Mouse (Mus musculus) forebrain, embryonic 16.5 days (tissue): ENCODE results near the gene Slc9a3r1. TPM values are rescaled to one million over a fixed set of nuclear protein-coding genes. Genes with fewer than 3 reads are reported as not detected.

Experiments
- ATAC-seq: fragments of 200-750 bp; cut with Nextera tagmentation; 2 replicates; pipeline ENCODE4 v1.8.0; 2017; ENCODE audit warnings: mild to moderate bottlenecking, moderate library complexity
- H3K27ac ChIP-seq: fragments of 300-500 bp; sonication (generic); 2 replicates; pipeline ENCODE4 v1.5.1; 2014; ENCODE audit warnings: low read length, control low read depth
- H3K27me3 ChIP-seq: fragments of 300-500 bp; sonication (generic); replicated peaks from 2 replicates; pipeline ENCODE4 v1.6.1; 2014; ENCODE audit warnings: low read length; ENCODE audit not compliant: control insufficient read depth, insufficient read depth
- H3K36me3 ChIP-seq: fragments of 300-500 bp; sonication (generic); 2 replicates; pipeline ENCODE4 v1.6.1; 2014; ENCODE audit not compliant: control insufficient read depth, insufficient read depth
- H3K4me1 ChIP-seq: fragments of 300-500 bp; sonication (generic); replicated peaks from 2 replicates; pipeline ENCODE4 v1.6.1; 2014; ENCODE audit warnings: low read length; ENCODE audit not compliant: control insufficient read depth, insufficient read depth
- H3K4me2 ChIP-seq: fragments of 300-500 bp; sonication (generic); 2 replicates; pipeline ENCODE4 v1.6.1; 2014; ENCODE audit warnings: mild to moderate bottlenecking, low read length, control low read depth
- H3K4me3 ChIP-seq: fragments of 300-500 bp; sonication (generic); replicated peaks from 2 replicates; pipeline ENCODE4 v1.5.1; 2014; ENCODE audit warnings: mild to moderate bottlenecking, low read length, control low read depth
- H3K9ac ChIP-seq: fragments of 300-500 bp; sonication (generic); replicated peaks from 2 replicates; pipeline ENCODE4 v1.6.1; 2014; ENCODE audit warnings: low read depth, low read length, control low read depth
- H3K9me3 ChIP-seq: fragments of 300-500 bp; sonication (generic); 2 replicates; pipeline ENCODE4 v1.6.1; 2016; ENCODE audit warnings: low read length; ENCODE audit not compliant: control insufficient read depth
- WGBS: fragments of 180-500 bp; shearing (Covaris S2); extraction: QIAGEN DNeasy Blood & Tissue Kit; methylation state at CpG from one replicate; pipeline ENCODE4 v1.1.7; 2014; 5-methylcytosine and 5-hydroxymethylcytosine counted together
- polyA plus RNA-seq: library from polyadenylated mRNA; unstranded; fragments of >200 nt; fragmentation: Nextera tagmentation; extraction: Ambion mirVana; gene quantifications from 2 replicates; pipeline ENCODE4 v1.2.1, GENCODE M21; 2015

Slc9a3r1 gene
- polyA plus RNA-seq: 49.9 and 57.3 TPM in 2 replicates

DNA sequence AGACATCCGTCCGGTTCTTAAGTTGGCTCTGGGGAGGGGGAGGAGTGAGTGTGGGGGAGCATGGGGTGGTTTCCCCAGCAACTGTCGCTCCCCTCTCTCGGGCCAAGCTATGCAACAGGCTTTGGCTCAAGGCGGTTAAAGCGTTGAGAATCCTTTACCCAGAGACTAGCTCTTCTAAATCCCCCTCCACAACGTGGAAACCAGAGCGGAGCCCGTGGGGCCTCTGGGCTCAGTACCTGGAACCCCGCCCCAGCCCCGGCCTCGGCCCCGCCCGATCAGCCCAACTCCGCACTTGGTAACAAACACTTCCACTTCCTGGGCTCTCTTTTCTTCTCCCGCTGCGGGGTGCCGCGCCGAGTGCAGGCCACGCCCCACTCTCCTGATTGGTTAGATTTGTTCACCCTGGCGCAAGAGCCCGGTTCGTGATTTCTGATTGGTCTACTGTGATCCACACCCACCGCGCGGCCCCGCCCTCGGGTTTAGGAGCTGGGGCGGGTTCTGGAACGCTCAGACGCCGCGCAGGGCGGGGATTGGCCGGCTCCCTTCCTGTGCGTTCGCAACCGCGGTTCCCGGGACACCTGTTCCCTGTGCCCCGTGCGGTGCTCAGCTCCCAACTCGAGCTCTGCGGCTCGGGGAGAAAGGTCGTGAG is at the start of gene Slc9a3r1:
Gene Slc9a3r1, plus strand, starts transcription at position 510 of the 649 bp plus-strand sequence.
- peak within 1 kb of the TSS; percentile 62 for H3K4me2 ChIP-seq
- peak within 1 kb of the TSS; percentile 55 for H3K4me3 ChIP-seq
- under 1% methylated on average over 47 of the region's 47 CpGs for WGBS
- H3K36me3 ChIP-seq: no peaks in the 10 kb centered on the region
- H3K4me1 ChIP-seq: peaks cover 19% of the 10 kb centered on the region
- peaks cover 12% of the 10 kb centered on the region; the same call in 1 of the 2 replicates for H3K27me3 ChIP-seq
- H3K27ac ChIP-seq: peak within 1 kb of the TSS; percentile 64; the same call in 1 of the 2 replicates
- peak; percentile 97 for ATAC-seq
- H3K9ac ChIP-seq: peak within 1 kb of the TSS; percentile 57
- no peaks in the 10 kb centered on the region for H3K9me3 ChIP-seq

DNA sequence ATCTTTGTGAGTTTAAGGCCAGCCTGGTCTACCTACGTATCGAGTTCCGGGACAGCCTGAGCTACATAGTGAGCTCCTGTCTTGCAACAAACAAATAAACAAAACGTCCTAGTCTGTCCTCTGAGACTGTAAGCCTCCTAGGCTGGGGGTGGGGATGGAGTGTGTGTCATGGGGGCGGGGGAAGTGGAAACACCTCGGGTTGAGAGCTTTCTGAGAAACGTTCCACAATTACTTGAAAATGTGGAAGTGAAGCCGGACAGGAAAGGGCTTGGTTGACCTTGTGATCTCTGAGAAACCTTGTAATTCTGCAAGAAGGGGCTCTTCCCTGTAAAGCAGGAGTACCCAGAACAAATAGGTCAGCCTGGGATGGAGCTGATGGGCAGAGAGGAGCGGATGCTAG is 43.7 kb upstream of the Slc9a3r1 start:
- H3K36me3 ChIP-seq: no peaks in the 10 kb centered on the region

DNA sequence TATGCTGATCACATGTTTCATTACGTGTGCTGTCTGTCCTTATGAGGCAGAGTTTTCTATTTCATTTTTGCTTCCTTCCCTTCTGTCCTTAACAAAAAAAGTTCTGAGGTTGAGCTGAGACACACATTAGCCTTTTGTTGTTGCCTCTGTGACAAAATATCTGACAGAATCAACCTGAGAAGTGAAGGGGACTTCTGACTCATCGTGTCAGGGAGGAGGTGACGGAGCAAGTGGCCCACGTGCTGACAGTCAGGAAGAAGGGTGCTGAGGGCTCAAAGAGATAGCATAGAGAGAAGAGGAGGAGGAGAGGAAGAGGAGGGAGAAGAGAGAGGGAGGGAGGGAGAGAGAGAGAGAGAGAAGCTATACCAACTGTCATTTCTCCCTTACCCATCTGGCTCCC is 34.7 kb upstream of the Slc9a3r1 start:
- WGBS: 90% methylated on average over 4 of the region's 4 CpGs
- no peak for ATAC-seq
- Histone ChIP-seq H3K9ac (no peak overlapping the region), H3K36me3 (no peaks in the 10 kb centered on the region), H3K4me2 (no peak overlapping the region), H3K27me3 (no peaks in the 10 kb centered on the region), H3K4me3 (no peak overlapping the region), H3K4me1 (no peaks in the 10 kb centered on the region), H3K9me3 (no peaks in the 10 kb centered on the region), H3K27ac (no peak overlapping the region)

More for the DNA sequence above, 43.7 kb upstream of the Slc9a3r1 start:
- Histone ChIP-seq H3K9me3 (no peaks in the 10 kb centered on the region), H3K4me2 (no peak overlapping the region), H3K4me3 (no peak overlapping the region), H3K27me3 (no peaks in the 10 kb centered on the region), H3K4me1 (no peaks in the 10 kb centered on the region), H3K9ac (no peak overlapping the region), H3K27ac (no peak overlapping the region)
- 81% methylated on average over 9 of the region's 9 CpGs for WGBS
- ATAC-seq: no peak

DNA sequence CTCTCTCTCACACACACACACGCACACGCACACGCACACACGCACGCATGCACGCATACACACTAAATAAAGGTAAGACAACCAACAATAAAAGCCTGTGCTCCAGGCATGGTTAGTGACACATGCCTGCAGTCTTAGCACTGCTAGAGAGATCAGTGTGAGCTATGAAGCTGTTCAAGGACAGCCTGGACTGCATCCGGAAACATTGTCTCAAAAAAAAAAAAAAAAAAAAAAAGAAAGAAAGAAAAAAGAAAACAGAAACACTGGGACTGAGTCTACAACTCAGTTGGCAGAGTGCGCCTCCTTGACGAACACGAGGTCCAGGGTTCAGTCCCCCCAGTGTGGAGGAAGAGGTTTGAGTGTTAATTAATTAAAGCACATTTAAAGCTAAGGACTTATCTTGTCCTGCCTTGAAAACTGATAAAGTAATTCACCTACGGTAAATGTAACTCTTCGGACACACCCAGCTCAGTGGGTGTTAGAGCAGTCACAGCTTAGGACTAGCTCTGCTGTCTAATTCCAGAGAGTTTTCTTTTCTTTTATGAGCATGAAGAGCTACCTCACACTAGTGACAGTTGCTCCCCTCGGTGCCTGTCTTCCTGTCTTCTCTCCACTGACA is 33.5 kb upstream of the Slc9a3r1 start:
- Histone ChIP-seq H3K9me3 (no peaks in the 10 kb centered on the region), H3K9ac (no peak overlapping the region), H3K36me3 (no peaks in the 10 kb centered on the region), H3K27me3 (no peaks in the 10 kb centered on the region), H3K4me3 (no peak overlapping the region), H3K27ac (no peak overlapping the region), H3K4me2 (no peak overlapping the region), H3K4me1 (no peaks in the 10 kb centered on the region)
- no peak for ATAC-seq
- 89% methylated on average over 13 of the region's 13 CpGs for WGBS

DNA sequence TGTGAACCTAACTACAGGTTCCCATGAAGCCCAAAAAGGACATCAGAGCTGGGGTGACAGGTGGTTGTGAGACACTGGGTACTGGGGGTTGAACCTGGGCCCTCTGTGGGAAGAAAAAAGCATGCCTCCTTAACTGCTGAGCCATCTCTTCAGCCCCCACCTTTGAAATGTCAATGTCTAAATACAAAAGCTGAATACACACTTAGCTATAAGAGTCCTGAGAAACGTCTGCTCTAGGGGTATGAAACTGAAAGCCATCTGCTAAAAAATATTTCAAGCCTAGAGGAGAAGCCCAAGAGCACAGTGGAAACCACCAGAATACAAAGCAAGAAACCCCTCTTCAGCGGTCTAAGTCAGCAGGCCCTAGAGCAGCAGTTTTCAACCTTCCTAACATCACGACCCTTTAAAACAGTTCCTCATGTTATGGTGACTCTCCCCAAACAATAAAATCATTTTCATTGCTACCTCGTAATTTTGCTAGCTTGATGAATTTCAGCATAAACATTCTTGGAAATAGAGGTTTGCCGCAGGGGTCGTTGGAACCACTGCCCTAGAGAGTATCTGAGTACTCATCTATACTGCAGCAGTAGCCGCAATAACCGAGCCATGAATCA is 31.3 kb upstream of the Slc9a3r1 start:
- ATAC-seq: no peak
- H3K36me3 ChIP-seq: no peaks in the 10 kb centered on the region
- H3K27me3 ChIP-seq: no peaks in the 10 kb centered on the region
- no peaks in the 10 kb centered on the region for H3K9me3 ChIP-seq
- 86% methylated on average over 8 of the region's 8 CpGs for WGBS
- H3K4me2 ChIP-seq: no peak overlapping the region
- no peak overlapping the region for H3K27ac ChIP-seq
- H3K9ac ChIP-seq: no peak overlapping the region
- no peaks in the 10 kb centered on the region for H3K4me1 ChIP-seq
- no peak overlapping the region for H3K4me3 ChIP-seq

DNA sequence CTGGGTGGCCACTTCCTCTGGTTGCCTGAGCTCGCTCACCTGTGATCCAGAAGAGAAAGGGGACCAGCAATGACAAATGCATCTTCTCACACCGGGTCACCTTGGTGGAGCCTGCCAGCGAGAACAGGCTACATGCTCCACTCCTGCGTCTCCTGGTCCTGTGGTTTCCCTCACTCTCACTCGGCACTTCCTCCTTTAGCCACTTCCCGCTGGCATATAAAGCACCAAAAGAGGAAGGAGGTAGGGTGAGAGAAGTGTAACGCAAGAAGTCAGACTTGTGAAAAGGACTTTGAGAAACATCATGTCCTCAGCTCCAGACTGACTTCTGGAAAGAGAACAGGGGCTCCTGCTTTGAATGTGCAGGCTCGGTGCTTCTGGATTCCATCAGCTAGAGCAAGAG is 29.3 kb upstream of the Slc9a3r1 start, which contains the start of gene Cd300lf:
Gene Cd300lf, minus strand, starts transcription at position 193 of the 400 bp plus-strand sequence.
- 85% methylated on average over 8 of the region's 8 CpGs for WGBS
- Histone ChIP-seq H3K27me3 (no peaks in the 10 kb centered on the region), H3K4me2 (no peak within 1 kb of the TSS), H3K4me1 (no peaks in the 10 kb centered on the region), H3K9me3 (no peaks in the 10 kb centered on the region), H3K27ac (no peak within 1 kb of the TSS), H3K4me3 (no peak within 1 kb of the TSS), H3K36me3 (no peaks in the 10 kb centered on the region), H3K9ac (no peak within 1 kb of the TSS)
- ATAC-seq: no peak

DNA sequence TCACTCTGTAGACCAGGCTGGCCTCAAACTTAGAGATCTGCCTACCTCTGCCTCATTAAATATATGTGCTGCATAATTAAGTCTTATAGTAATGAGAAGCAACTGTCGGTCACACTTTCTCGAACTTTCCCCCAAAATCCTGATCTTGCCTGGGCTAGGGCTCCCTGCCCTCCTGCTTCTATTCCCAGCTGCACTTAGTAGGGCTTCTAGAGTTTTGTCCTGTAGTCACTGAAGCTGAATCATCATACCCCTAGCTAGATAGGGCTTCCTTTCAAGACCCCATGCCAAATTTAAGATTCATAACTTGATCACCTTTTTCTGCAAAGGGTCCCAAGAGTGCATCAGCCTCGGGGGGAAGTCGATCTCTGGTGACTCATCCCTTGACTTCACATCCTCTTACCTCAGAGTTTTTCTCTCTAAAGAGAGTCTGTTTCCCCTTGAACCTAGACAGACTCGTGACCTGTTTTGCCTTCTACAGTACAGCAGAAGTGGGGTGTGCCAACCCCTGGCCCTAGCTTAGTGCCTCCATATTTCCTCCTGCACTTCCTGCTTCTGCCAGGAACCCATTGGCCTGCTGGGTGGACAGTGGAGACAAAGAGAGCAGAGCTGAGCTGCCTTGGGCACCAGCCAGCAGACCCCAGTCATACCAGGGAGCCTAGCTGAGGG is 24.4 kb upstream of the Slc9a3r1 start:
- Histone ChIP-seq H3K9ac (no peak overlapping the region), H3K9me3 (no peaks in the 10 kb centered on the region), H3K27ac (no peak overlapping the region), H3K4me3 (no peak overlapping the region), H3K4me1 (no peaks in the 10 kb centered on the region), H3K4me2 (no peak overlapping the region), H3K27me3 (no peaks in the 10 kb centered on the region), H3K36me3 (no peaks in the 10 kb centered on the region)
- WGBS: 83% methylated on average over 5 of the region's 5 CpGs
- ATAC-seq: no peak

DNA sequence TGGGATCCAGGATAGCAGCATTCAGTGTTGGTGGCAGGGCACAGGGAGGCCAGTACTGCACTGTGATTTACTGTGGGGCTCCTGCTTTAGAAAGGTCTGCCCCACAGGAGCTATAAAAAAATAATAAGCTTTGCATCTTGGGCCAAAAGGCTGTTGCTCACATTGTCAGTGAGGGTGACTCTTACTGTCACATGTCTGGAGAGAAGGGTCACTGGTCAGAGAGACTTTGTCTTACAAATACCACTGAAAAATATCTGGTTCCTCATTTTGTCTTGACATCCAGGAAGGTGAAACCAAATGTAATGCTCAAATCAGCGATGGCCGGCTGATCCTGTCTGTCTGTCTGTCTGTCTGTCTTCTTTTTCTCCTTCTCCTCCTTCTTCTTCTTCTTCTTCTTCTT is 21.2 kb upstream of the Slc9a3r1 start:
- Histone ChIP-seq H3K4me2 (no peak overlapping the region), H3K4me1 (no peaks in the 10 kb centered on the region), H3K4me3 (no peak overlapping the region), H3K9me3 (no peaks in the 10 kb centered on the region), H3K9ac (no peak overlapping the region), H3K27me3 (no peaks in the 10 kb centered on the region), H3K27ac (no peak overlapping the region), H3K36me3 (no peaks in the 10 kb centered on the region)
- ATAC-seq: no peak
- 85% methylated on average over 2 of the region's 2 CpGs for WGBS

DNA sequence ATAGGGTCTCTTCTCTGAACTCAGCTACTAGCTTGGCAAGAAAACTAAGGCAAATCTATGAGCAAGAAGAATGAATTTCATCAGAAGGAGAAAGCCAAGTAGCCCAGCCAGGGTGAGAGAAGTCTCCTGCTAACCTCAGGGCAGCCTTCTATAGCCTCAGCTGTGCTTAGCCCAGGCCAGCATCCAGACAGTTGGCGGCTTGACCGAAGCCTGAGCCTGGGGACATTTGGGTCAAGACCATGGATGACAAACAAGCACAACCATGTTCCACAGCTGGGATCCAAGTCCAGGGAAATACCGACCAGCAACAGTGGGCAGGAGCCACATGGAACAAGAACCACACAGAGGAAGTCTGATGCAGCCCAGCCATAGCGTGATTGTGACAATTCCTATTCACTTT is 15.3 kb upstream of the Slc9a3r1 start:
- Histone ChIP-seq H3K27me3 (no peaks in the 10 kb centered on the region; the same call in 1 of the 2 replicates), H3K36me3 (no peaks in the 10 kb centered on the region), H3K4me1 (peaks cover 6% of the 10 kb centered on the region; the same call in 1 of the 2 replicates), H3K9me3 (no peaks in the 10 kb centered on the region), H3K4me3 (no peak overlapping the region), H3K4me2 (no peak overlapping the region), H3K9ac (no peak overlapping the region), H3K27ac (no peak overlapping the region)
- no peak for ATAC-seq
- 82% methylated on average over 4 of the region's 4 CpGs for WGBS
